Mouse (Mus musculus) cerebral cortex, adult 2 months (tissue): ENCODE data around the gene Klhdc1.

Experiments used
- WGBS: fragments of 180-500 bp; shearing (Covaris S2); methylation state at CpG from one replicate; pipeline ENCODE4 v1.1.7; 2018; 5-methylcytosine and 5-hydroxymethylcytosine counted together

Klhdc1 gene

GRCm38 (mm10) chr12:69240876-69241275 lies at the start of gene Klhdc1:
Klhdc1 (plus strand) TSS chr12:69241176.
- 40% methylated on average over 6 of the region's 6 CpGs for WGBS

GRCm38 (mm10) chr12:69191396-69191795 lies 49.6 kb upstream of the Klhdc1 start:
- 91% methylated on average over 5 of the region's 5 CpGs for WGBS

GRCm38 (mm10) chr12:69192637-69193036 lies 48.3 kb upstream of the Klhdc1 start:
- WGBS = 90% methylated on average over 2 of the region's 2 CpGs

GRCm38 (mm10) chr12:69196444-69197377 lies 44.3 kb upstream of the Klhdc1 start, which contains the start of gene Gm49383:
Gm49383 (minus strand) TSS chr12:69197104.
- under 1% methylated on average over 75 of the region's 75 CpGs for WGBS

GRCm38 (mm10) chr12:69197378-69198163 lies 43.4 kb upstream of the Klhdc1 start:
- under 1% methylated on average over 93 of the region's 94 CpGs for WGBS

- 1% methylated on average over 18 of the region's 18 CpGs for WGBS
These were observed 42.8 kb upstream of the Klhdc1 start, which contains the start of gene Dnaaf2 for GRCm38 (mm10) chr12:69198164-69198535. Dnaaf2 (minus strand) TSS chr12:69198429.

- WGBS = 63% methylated on average over 16 of the region's 16 CpGs
These were observed 36.7 kb upstream of the Klhdc1 start, which contains the start of gene Gm49384 for GRCm38 (mm10) chr12:69204052-69204833. Gm49384 (minus strand) TSS chr12:69204267.

GRCm38 (mm10) chr12:69207396-69207795 lies 33.6 kb upstream of the Klhdc1 start:
- WGBS = 92% methylated on average over 8 of the region's 8 CpGs

- WGBS = 85% methylated on average over 7 of the region's 7 CpGs
These were observed 33.0 kb upstream of the Klhdc1 start for GRCm38 (mm10) chr12:69207926-69208325.

GRCm38 (mm10) chr12:69208520-69208919 lies 32.5 kb upstream of the Klhdc1 start:
- 96% methylated on average over 2 of the region's 2 CpGs for WGBS

- 84% methylated on average over 18 of the region's 18 CpGs for WGBS
These were observed 30.7 kb upstream of the Klhdc1 start for GRCm38 (mm10) chr12:69210056-69210979.

- WGBS = 65% methylated on average over 5 of the region's 5 CpGs
These were observed 29.9 kb upstream of the Klhdc1 start for GRCm38 (mm10) chr12:69211057-69211456.

- WGBS = 86% methylated on average over 13 of the region's 13 CpGs
These were observed 27.7 kb upstream of the Klhdc1 start for GRCm38 (mm10) chr12:69213186-69213777.

- WGBS = 92% methylated on average over 7 of the region's 7 CpGs
These were observed 26.6 kb upstream of the Klhdc1 start for GRCm38 (mm10) chr12:69214393-69214792.

GRCm38 (mm10) chr12:69215000-69215785 lies 25.8 kb upstream of the Klhdc1 start:
- 47% methylated on average over 3 of the region's 3 CpGs for WGBS

GRCm38 (mm10) chr12:69216587-69216986 lies 24.4 kb upstream of the Klhdc1 start:
- WGBS = 76% methylated on average over 7 of the region's 7 CpGs

GRCm38 (mm10) chr12:69220613-69221277 lies 20.2 kb upstream of the Klhdc1 start:
- WGBS = 93% methylated on average over 19 of the region's 19 CpGs

GRCm38 (mm10) chr12:69227776-69228466 lies 13.1 kb upstream of the Klhdc1 start, which contains the start of gene Pole2:
Pole2 (minus strand) TSS chr12:69228195.
- under 1% methylated on average over 37 of the region's 37 CpGs for WGBS
